9 mouse cellular contexts compared by ENCODE assay signal in genomic region chr2:73585347-73585831, GRCm38 (mm10). TPM values are rescaled to one million over a fixed set of nuclear protein-coding genes. Genes with fewer than 3 reads are reported as not detected.
A peak's percentile ranks its signal among the peaks of the same experiment; 100 is the strongest.
DNase-seq lines count a peak whose midpoint lies in the region; ATAC-seq and TF ChIP-seq lines count a peak whose summit lies in the region.
"Had no signal": no experiment of that assay in that cellular context is flagged by ENCODE, and none has a peak within 500 bp of the region (broad histone marks: within the 10 kb centered on the region; RNA-seq: fewer than 3 reads in every experiment).

No protein-coding gene starts in this region.

- peak overlapping the region; percentile 66 for H3K4me2 ChIP-seq in heart, embryonic 11.5 days
- H3K4me2 ChIP-seq in kidney, postnatal 0 days (ENCODE audit: low read length) = peak overlapping the region; percentile 59
- H3K4me2 ChIP-seq in midbrain, embryonic 16.5 days (ENCODE audit: low read length) = peak overlapping the region; percentile 58

- no peaks in the 10 kb centered on the region for H3K36me3 ChIP-seq in liver, adult 2 months (ENCODE audit: control insufficient read depth, insufficient read depth, low read length)
- no peaks in the 10 kb centered on the region for H3K36me3 ChIP-seq in heart, embryonic 11.5 days (ENCODE audit: control insufficient read depth, insufficient read depth, low read length)
- no peaks in the 10 kb centered on the region for H3K36me3 ChIP-seq in kidney, postnatal 0 days (ENCODE audit: insufficient read depth, low read length)
- no peaks in the 10 kb centered on the region for H3K36me3 ChIP-seq in midbrain, embryonic 16.5 days (ENCODE audit: control insufficient read depth, insufficient read depth, low read length)

- ATAC-seq in heart, embryonic 11.5 days (replicated peaks; ENCODE audit: insufficient number of reproducible peaks, low FRiP score, low TSS enrichment) = peak; percentile 27; the same call in 1 of the 2 replicates
- ATAC-seq in kidney, postnatal 0 days (replicated peaks; ENCODE audit: low FRiP score, low read depth) = peak; percentile 53
- 0 out of 2 replicates have a peak, but pooled peaks have one; percentile 30 for ATAC-seq in midbrain, embryonic 16.5 days
- no peak for ATAC-seq in activated CD4-positive, CD25-positive, alpha-beta regulatory T cell, adult 4 months

- H3K4me1 ChIP-seq in liver, adult 2 months (ENCODE audit: control insufficient read depth, insufficient read depth, low read length) = no peaks in the 10 kb centered on the region
- H3K4me1 ChIP-seq in heart, embryonic 11.5 days (ENCODE audit: control insufficient read depth, insufficient read depth, low read length) = peaks cover 25% of the 10 kb centered on the region
- peaks cover 15% of the 10 kb centered on the region for H3K4me1 ChIP-seq in kidney, postnatal 0 days (replicated peaks; ENCODE audit: insufficient read depth, low read length)
- peaks cover 11% of the 10 kb centered on the region for H3K4me1 ChIP-seq in midbrain, embryonic 16.5 days (ENCODE audit: control insufficient read depth, insufficient read depth, low read length)

- no peak for TF ChIP-seq POLR2A in liver, adult 2 months (IDR thresholded peaks at IDR 0.05; ENCODE audit: extremely low read depth, insufficient read depth, low read length)

- H3K4me3 ChIP-seq in liver, adult 2 months (ENCODE audit: insufficient read depth, low read depth, low read length) = peak overlapping the region; percentile 67
- H3K4me3 ChIP-seq in heart, embryonic 11.5 days (ENCODE audit: low read depth, low read length) = peak overlapping the region; percentile 38
- H3K4me3 ChIP-seq in kidney, postnatal 0 days (replicated peaks; ENCODE audit: low read depth, low read length) = peak overlapping the region; percentile 39
- H3K4me3 ChIP-seq in midbrain, embryonic 16.5 days (ENCODE audit: low read depth, low read length) = peak overlapping the region; percentile 35

- DNase-seq in liver, adult 2 months (ENCODE audit: extremely low read depth, low read depth, low spot score) = peak; percentile 77
- no peak for DNase-seq in liver
- DNase-seq in adrenal gland, postnatal 36 days = peak; percentile 48 to 66
- peak; percentile 68 for DNase-seq in kidney, postnatal 0 days (ENCODE audit: low spot score)
- no peak for DNase-seq in left cerebral cortex, adult 11 months (ENCODE audit: low spot score)

- H3K9me3 ChIP-seq in heart, embryonic 11.5 days (replicated peaks; ENCODE audit: control insufficient read depth, low read length) = no peaks in the 10 kb centered on the region
- H3K9me3 ChIP-seq in kidney, postnatal 0 days (replicated peaks; ENCODE audit: low read length) = no peaks in the 10 kb centered on the region
- H3K9me3 ChIP-seq in midbrain, embryonic 16.5 days (replicated peaks; ENCODE audit: control insufficient read depth, low read length, poor library complexity, severe bottlenecking) = no peaks in the 10 kb centered on the region

- H3K27me3 ChIP-seq in liver, adult 2 months (ENCODE audit: control insufficient read depth, insufficient read depth, low read length) = no peaks in the 10 kb centered on the region
- no peaks in the 10 kb centered on the region for H3K27me3 ChIP-seq in heart, embryonic 11.5 days (ENCODE audit: control insufficient read depth, insufficient read depth, low read length)
- H3K27me3 ChIP-seq in kidney, postnatal 0 days (ENCODE audit: insufficient read depth, low read length) = no peaks in the 10 kb centered on the region
- peaks cover 4% of the 10 kb centered on the region; the same call in 1 of the 2 replicates for H3K27me3 ChIP-seq in midbrain, embryonic 16.5 days (ENCODE audit: control insufficient read depth, insufficient read depth, low read depth, low read length)

- peak overlapping the region; percentile 60 for H3K27ac ChIP-seq in liver, adult 2 months (replicated peaks; ENCODE audit: insufficient read depth, low read depth, low read length)
- no peak overlapping the region for H3K27ac ChIP-seq in heart, embryonic 11.5 days (ENCODE audit: low read depth, low read length)
- peak overlapping the region; percentile 20; the same call in 1 of the 2 replicates for H3K27ac ChIP-seq in kidney, postnatal 0 days
- no peak overlapping the region for H3K27ac ChIP-seq in midbrain, embryonic 16.5 days (ENCODE audit: low read length)

- TF ChIP-seq CTCF in liver, adult 2 months (IDR thresholded peaks at IDR 0.05; ENCODE audit: low read depth, low read length) = no peak
- TF ChIP-seq CTCF in kidney, postnatal 0 days (IDR thresholded peaks at IDR 0.05; ENCODE audit: low read depth) = no peak

- 16% methylated on average over 12 of the region's 12 CpGs for WGBS in liver, adult 2 months
- WGBS in heart, embryonic 11.5 days (ENCODE audit: insufficient replicate concordance) = 15% methylated on average over 12 of the region's 12 CpGs
- WGBS in kidney, postnatal 0 days = 13% methylated on average over 12 of the region's 12 CpGs
- 11% methylated on average over 12 of the region's 12 CpGs for WGBS in midbrain, embryonic 16.5 days

- H3K9ac ChIP-seq in liver, adult 2 months (ENCODE audit: low read depth, low read length) = peak overlapping the region; percentile 62
- H3K9ac ChIP-seq in heart, embryonic 11.5 days (ENCODE audit: low read depth, low read length) = peak overlapping the region; percentile 29; the same call in 1 of the 2 replicates
- H3K9ac ChIP-seq in kidney, postnatal 0 days (ENCODE audit: low read depth, low read length) = peak overlapping the region; percentile 49; the same call in 1 of the 2 replicates
- peak overlapping the region; percentile 32; the same call in 1 of the 2 replicates for H3K9ac ChIP-seq in midbrain, embryonic 16.5 days (ENCODE audit: low read depth, low read length)

- H3K79me2 ChIP-seq in liver, adult 2 months (ENCODE audit: control insufficient read depth, insufficient read depth, low read length) = no peaks in the 10 kb centered on the region

RNA-seq across cellular contexts. Expression of gene Chrna1, which starts 5.3 kb away (rescaled TPM):
- total RNA-seq in liver, adult 2 months (2014; rRNA removed) = not detected in 2 replicates
- polyA plus RNA-seq in liver, adult 2 months (2012; rRNA removed) = not detected in 2 replicates
- not detected for total RNA-seq in adrenal gland, postnatal 36 days (2021)
- 0.15 and 0.33 TPM in 2 replicates for polyA plus RNA-seq in heart, embryonic 11.5 days (2014; fragmentation: Nextera tagmentation; extraction: Ambion mirVana)
- 0.11 and 0.15 TPM in 2 replicates for polyA plus RNA-seq in kidney, postnatal 0 days (2015; fragmentation: Nextera tagmentation; extraction: Ambion mirVana)
- polyA plus RNA-seq in midbrain, embryonic 16.5 days (2015; fragmentation: Nextera tagmentation; extraction: Ambion mirVana) = 0.15 and 0.24 TPM in 2 replicates
- not detected for polyA plus RNA-seq in activated CD4-positive, CD25-positive, alpha-beta regulatory T cell, adult 4 months (2017; shearing (Covaris generic))
- total RNA-seq: neutrophil, adult 5-6 weeks had no signal

RNA-seq across cellular contexts. Expression of gene Wipf1, which starts 55.9 kb away (rescaled TPM):
- 1.4 and 1.9 TPM in 2 replicates for total RNA-seq in liver, adult 2 months (2014; rRNA removed)
- polyA plus RNA-seq in liver, adult 2 months (2012; rRNA removed) = 1.3 and 1.7 TPM in 2 replicates
- total RNA-seq in adrenal gland, postnatal 36 days (2021) = 10 to 100 TPM; 13.3 to 19.6 TPM
- 6.3 and 7.8 TPM in 2 replicates for polyA plus RNA-seq in heart, embryonic 11.5 days (2014; fragmentation: Nextera tagmentation; extraction: Ambion mirVana)
- 7.6 and 8.0 TPM in 2 replicates for polyA plus RNA-seq in kidney, postnatal 0 days (2015; fragmentation: Nextera tagmentation; extraction: Ambion mirVana)
- 2.1 and 2.6 TPM in 2 replicates for polyA plus RNA-seq in midbrain, embryonic 16.5 days (2015; fragmentation: Nextera tagmentation; extraction: Ambion mirVana)
- polyA plus RNA-seq in activated CD4-positive, CD25-positive, alpha-beta regulatory T cell, adult 4 months (2017; shearing (Covaris generic)) = 10 to 100 TPM; 70.1 to 72.4 TPM

Comparison
In these comparisons a context has a peak if more than half of its experiments do, and no peak if none do; other contexts are left out.
1. DNase-seq: peak in liver, adult 2 months (single experiment), adrenal gland, postnatal 36 days (2 of 2) and kidney, postnatal 0 days (single experiment); none in liver (single experiment) and left cerebral cortex, adult 11 months (single experiment).
2. H3K27ac ChIP-seq: peak in liver, adult 2 months (single experiment) and kidney, postnatal 0 days (single experiment); none in heart, embryonic 11.5 days (single experiment) and midbrain, embryonic 16.5 days (single experiment).
3. Peak in every context shown above with its lines, with median percentiles within 50 percentile points of each other: H3K4me3 ChIP-seq, H3K9ac ChIP-seq and H3K4me2 ChIP-seq.